Mouse (Mus musculus): ENCODE results near the gene Borcs8.

GRCm38 (mm10) chr8:70131166-70131883 lies 8.0 kb upstream of the Borcs8 start, which contains the start of gene Nr2c2ap:
- TF ChIP-seq CTCF (IDR thresholded peaks at IDR 0.05) (peak; percentile 30), POLR2A (IDR thresholded peaks at IDR 0.05; ENCODE audit: insufficient read depth, low read depth, low read length) (peak; percentile 74)
